Mouse (Mus musculus): ENCODE results near the gene Smyd3. TPM values are rescaled to one million over a fixed set of nuclear protein-coding genes. Genes with fewer than 3 reads are reported as not detected.

Smyd3 gene
- polyA plus RNA-seq, 1 experiment from 2014 or later, result 11.3 TPM

DNA sequence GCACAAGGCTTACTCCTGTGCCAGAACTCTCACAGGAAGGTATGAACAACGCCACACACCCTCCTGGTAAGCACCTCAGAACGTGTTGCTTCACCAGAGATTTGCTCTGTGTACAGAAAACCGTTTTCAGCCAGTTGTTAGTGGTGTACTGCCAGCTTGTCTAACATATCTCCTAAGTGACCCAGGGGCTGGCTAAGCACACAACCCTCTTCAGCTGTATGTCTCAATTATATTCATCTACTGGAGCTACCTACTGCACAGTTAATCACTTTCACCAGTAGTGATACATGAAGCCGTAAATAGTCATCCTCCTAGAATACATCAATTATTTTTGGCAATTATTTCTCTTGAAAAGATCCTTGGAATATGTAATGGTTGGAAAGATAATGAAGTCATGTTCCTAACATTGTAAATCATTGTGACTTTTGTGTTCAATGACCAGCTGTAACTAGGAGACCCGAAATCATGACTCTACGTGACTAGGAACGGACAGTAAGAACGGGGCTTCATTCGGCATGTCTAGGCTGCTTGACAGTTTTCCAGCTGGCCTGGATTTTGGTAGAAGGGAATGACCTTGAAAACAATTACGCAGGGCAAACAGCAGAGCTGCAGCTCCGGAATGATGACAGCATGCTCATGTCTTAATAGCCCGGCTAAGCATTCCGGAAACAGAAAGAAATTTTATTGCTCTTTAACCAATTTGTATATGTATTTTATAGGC, 236.3 kb downstream of the Smyd3 start:
- WGBS, result 37% methylated on average over 13 of the region's 13 CpGs
- no peak for ATAC-seq (ENCODE audit: insufficient number of reproducible peaks, insufficient read depth, low FRiP score, low read depth)

GRCm38 (mm10) chr1:179279116-179279515, 238.7 kb downstream of the Smyd3 start:
- no peak overlapping the region for H3K9ac ChIP-seq (ENCODE audit: low read length)
- no peak overlapping the region for H3K4me2 ChIP-seq (ENCODE audit: low read length)
- H3K4me3 ChIP-seq (ENCODE audit: control insufficient read depth in 1 of 2, insufficient read depth in 1 of 2, low read depth in 1 of 2, low read length in 2 of 2), result no peak overlapping the region
- H3K36me3 ChIP-seq (ENCODE audit: control insufficient read depth, insufficient read depth, low read length), result no peaks in the 10 kb centered on the region
- 97% methylated on average over 4 of the region's 4 CpGs for WGBS
- no peaks in the 10 kb centered on the region for H3K27me3 ChIP-seq (ENCODE audit: control insufficient read depth, insufficient read depth, low read length)
- ATAC-seq (ENCODE audit: insufficient number of reproducible peaks, insufficient read depth, low FRiP score, low read depth), result no peak
- H3K9me3 ChIP-seq (ENCODE audit: control insufficient read depth, low read length), result no peaks in the 10 kb centered on the region
- no peak overlapping the region for H3K27ac ChIP-seq (replicated peaks in 1 of 2; ENCODE audit: control insufficient read depth in 1 of 2, insufficient read depth in 1 of 2, low read depth in 2 of 2, low read length in 2 of 2)
- peaks cover 14 to 25% of the 10 kb centered on the region in 2 experiments for H3K4me1 ChIP-seq (ENCODE audit: control insufficient read depth in 2 of 2, insufficient read depth in 2 of 2, low read length in 2 of 2)

More for the DNA sequence above, 236.3 kb downstream of the Smyd3 start:
- Histone ChIP-seq H3K4me2 (ENCODE audit: low read length) (peak overlapping the region; percentile 34; the same call in 1 of the 2 replicates), H3K4me1 (ENCODE audit: control insufficient read depth in 2 of 2, insufficient read depth in 2 of 2, low read length in 2 of 2) (peaks cover 14 to 30% of the 10 kb centered on the region in 2 experiments), H3K36me3 (ENCODE audit: control insufficient read depth, insufficient read depth, low read length) (no peaks in the 10 kb centered on the region), H3K9ac (ENCODE audit: low read length) (no peak overlapping the region), H3K9me3 (ENCODE audit: control insufficient read depth, low read length) (no peaks in the 10 kb centered on the region), H3K27me3 (ENCODE audit: control insufficient read depth, insufficient read depth, low read length) (no peaks in the 10 kb centered on the region), H3K27ac (replicated peaks in 1 of 2; ENCODE audit: control insufficient read depth in 1 of 2, insufficient read depth in 1 of 2, low read depth in 2 of 2, low read length in 2 of 2) (peak overlapping the region; percentile 78 to 86), H3K4me3 (ENCODE audit: control insufficient read depth in 1 of 2, insufficient read depth in 1 of 2, low read depth in 1 of 2, low read length in 2 of 2) (no peak overlapping the region)

DNA sequence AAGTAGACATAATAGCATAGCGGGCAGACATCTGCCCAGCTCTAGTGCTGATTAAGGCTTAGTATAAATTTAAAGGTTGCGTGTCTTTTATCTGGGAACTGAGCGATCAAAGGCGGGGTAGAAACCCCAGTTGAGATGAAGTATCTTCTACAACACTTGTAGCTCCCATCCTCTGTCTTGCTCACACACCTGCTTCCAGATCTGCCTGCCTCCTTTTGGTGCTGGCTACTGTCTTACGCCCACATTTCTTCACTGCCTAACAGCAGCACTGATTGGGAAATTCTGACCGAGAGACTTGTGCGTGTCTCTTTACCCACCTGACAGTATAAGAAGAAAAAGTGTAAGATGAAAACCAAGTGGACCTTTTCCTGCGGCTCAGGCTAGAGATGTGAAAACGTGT, 240.5 kb downstream of the Smyd3 start:
- H3K36me3 ChIP-seq (ENCODE audit: control insufficient read depth, insufficient read depth, low read length), result no peaks in the 10 kb centered on the region
- no peak overlapping the region for H3K9ac ChIP-seq (ENCODE audit: low read length)
- no peak overlapping the region for H3K4me3 ChIP-seq (ENCODE audit: control insufficient read depth in 1 of 2, insufficient read depth in 1 of 2, low read depth in 1 of 2, low read length in 2 of 2)
- H3K9me3 ChIP-seq (ENCODE audit: control insufficient read depth, low read length), result no peaks in the 10 kb centered on the region
- no peak for ATAC-seq (ENCODE audit: insufficient number of reproducible peaks, insufficient read depth, low FRiP score, low read depth)
- H3K4me2 ChIP-seq (ENCODE audit: low read length), result no peak overlapping the region
- H3K4me1 ChIP-seq (ENCODE audit: control insufficient read depth in 2 of 2, insufficient read depth in 2 of 2, low read length in 2 of 2), result peaks cover 7 to 12% of the 10 kb centered on the region in 2 experiments
- 88% methylated on average over 9 of the region's 9 CpGs for WGBS
- no peak overlapping the region for H3K27ac ChIP-seq (replicated peaks in 1 of 2; ENCODE audit: control insufficient read depth in 1 of 2, insufficient read depth in 1 of 2, low read depth in 2 of 2, low read length in 2 of 2)
- H3K27me3 ChIP-seq (ENCODE audit: control insufficient read depth, insufficient read depth, low read length), result no peaks in the 10 kb centered on the region

DNA sequence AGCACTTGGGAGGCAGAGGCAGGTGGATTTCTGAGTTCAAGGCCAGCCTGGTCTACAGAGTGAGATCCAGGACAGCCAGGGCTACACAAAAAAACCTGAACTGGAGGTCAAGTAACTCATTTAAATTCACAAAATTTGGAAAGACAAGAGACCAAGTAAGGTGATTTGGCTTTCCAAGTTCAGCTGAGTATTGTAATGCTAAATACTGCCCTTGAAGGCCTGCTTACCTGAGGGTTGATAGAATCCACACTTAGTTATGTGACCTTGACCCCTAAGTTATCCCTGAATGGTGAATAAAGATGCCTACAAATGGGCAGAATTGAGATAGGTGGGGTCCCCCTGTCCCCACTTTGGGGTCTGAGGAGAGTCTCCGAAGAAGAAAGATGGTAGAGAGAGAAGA, 241.0 kb downstream of the Smyd3 start:
- Histone ChIP-seq H3K27ac (replicated peaks in 1 of 2; ENCODE audit: control insufficient read depth in 1 of 2, insufficient read depth in 1 of 2, low read depth in 2 of 2, low read length in 2 of 2) (no peak overlapping the region), H3K4me2 (ENCODE audit: low read length) (no peak overlapping the region), H3K4me1 (ENCODE audit: control insufficient read depth in 2 of 2, insufficient read depth in 2 of 2, low read length in 2 of 2) (peaks cover 4 to 7% of the 10 kb centered on the region in 2 experiments), H3K4me3 (ENCODE audit: control insufficient read depth in 1 of 2, insufficient read depth in 1 of 2, low read depth in 1 of 2, low read length in 2 of 2) (no peak overlapping the region), H3K9ac (ENCODE audit: low read length) (no peak overlapping the region), H3K27me3 (ENCODE audit: control insufficient read depth, insufficient read depth, low read length) (no peaks in the 10 kb centered on the region), H3K36me3 (ENCODE audit: control insufficient read depth, insufficient read depth, low read length) (no peaks in the 10 kb centered on the region), H3K9me3 (ENCODE audit: control insufficient read depth, low read length) (no peaks in the 10 kb centered on the region)
- WGBS, result 93% methylated on average over 1 of the region's 1 CpGs
- ATAC-seq (ENCODE audit: insufficient number of reproducible peaks, insufficient read depth, low FRiP score, low read depth), result no peak

GRCm38 (mm10) chr1:179272926-179273325, 244.9 kb downstream of the Smyd3 start:
- Histone ChIP-seq H3K9ac (ENCODE audit: low read length) (no peak overlapping the region), H3K4me3 (ENCODE audit: control insufficient read depth in 1 of 2, insufficient read depth in 1 of 2, low read depth in 1 of 2, low read length in 2 of 2) (no peak overlapping the region), H3K4me1 (ENCODE audit: control insufficient read depth in 2 of 2, insufficient read depth in 2 of 2, low read length in 2 of 2) (no peaks in the 10 kb centered on the region), H3K9me3 (ENCODE audit: control insufficient read depth, low read length) (peaks cover 12% of the 10 kb centered on the region), H3K36me3 (ENCODE audit: control insufficient read depth, insufficient read depth, low read length) (no peaks in the 10 kb centered on the region), H3K27me3 (ENCODE audit: control insufficient read depth, insufficient read depth, low read length) (no peaks in the 10 kb centered on the region), H3K27ac (replicated peaks in 1 of 2; ENCODE audit: control insufficient read depth in 1 of 2, insufficient read depth in 1 of 2, low read depth in 2 of 2, low read length in 2 of 2) (no peak overlapping the region), H3K4me2 (ENCODE audit: low read length) (no peak overlapping the region)
- 88% methylated on average over 4 of the region's 4 CpGs for WGBS
- ATAC-seq (ENCODE audit: insufficient number of reproducible peaks, insufficient read depth, low FRiP score, low read depth), result no peak

DNA sequence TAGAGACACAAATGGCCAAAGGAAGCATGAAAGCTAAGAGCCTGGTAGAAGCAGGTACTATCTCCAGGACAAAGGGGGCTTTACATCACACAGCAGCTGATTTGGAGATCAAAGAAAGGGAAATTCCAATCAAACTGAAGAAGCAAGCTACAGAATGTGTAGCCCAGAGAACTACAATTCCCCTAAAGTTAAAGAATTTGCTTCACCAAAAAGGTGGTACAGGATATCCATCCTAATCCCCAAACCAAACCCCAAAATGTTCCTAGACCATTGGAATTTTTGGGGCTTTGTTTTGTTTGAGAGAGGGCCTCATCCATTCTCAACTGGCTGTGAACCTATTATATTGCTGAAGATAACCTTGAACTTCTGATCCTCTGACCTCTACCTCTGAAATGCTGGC, 245.5 kb downstream of the Smyd3 start:
- no peaks in the 10 kb centered on the region for H3K36me3 ChIP-seq (ENCODE audit: control insufficient read depth, insufficient read depth, low read length)
- H3K9ac ChIP-seq (ENCODE audit: low read length), result no peak overlapping the region
- no peak for ATAC-seq (ENCODE audit: insufficient number of reproducible peaks, insufficient read depth, low FRiP score, low read depth)
- no peak overlapping the region for H3K27ac ChIP-seq (replicated peaks in 1 of 2; ENCODE audit: control insufficient read depth in 1 of 2, insufficient read depth in 1 of 2, low read depth in 2 of 2, low read length in 2 of 2)
- no peak overlapping the region for H3K4me3 ChIP-seq (ENCODE audit: control insufficient read depth in 1 of 2, insufficient read depth in 1 of 2, low read depth in 1 of 2, low read length in 2 of 2)
- peaks cover 13% of the 10 kb centered on the region for H3K9me3 ChIP-seq (ENCODE audit: control insufficient read depth, low read length)
- H3K27me3 ChIP-seq (ENCODE audit: control insufficient read depth, insufficient read depth, low read length), result no peaks in the 10 kb centered on the region
- H3K4me2 ChIP-seq (ENCODE audit: low read length), result no peak overlapping the region
- H3K4me1 ChIP-seq (ENCODE audit: control insufficient read depth in 2 of 2, insufficient read depth in 2 of 2, low read length in 2 of 2), result no peaks in the 10 kb centered on the region

- 83% methylated on average over 3 of the region's 3 CpGs for whole genome bisulfite sequencing
- Histone ChIP-seq H3K27ac (replicated peaks in 1 of 2; ENCODE audit: control insufficient read depth in 1 of 2, insufficient read depth in 1 of 2, low read depth in 2 of 2, low read length in 2 of 2) (no peak overlapping the region), H3K36me3 (ENCODE audit: control insufficient read depth, insufficient read depth, low read length) (no peaks in the 10 kb centered on the region), H3K9me3 (ENCODE audit: control insufficient read depth, low read length) (peaks cover 17% of the 10 kb centered on the region), H3K4me2 (ENCODE audit: low read length) (no peak overlapping the region), H3K4me3 (ENCODE audit: control insufficient read depth in 1 of 2, insufficient read depth in 1 of 2, low read depth in 1 of 2, low read length in 2 of 2) (no peak overlapping the region), H3K9ac (ENCODE audit: low read length) (no peak overlapping the region), H3K4me1 (ENCODE audit: control insufficient read depth in 2 of 2, insufficient read depth in 2 of 2, low read length in 2 of 2) (no peaks in the 10 kb centered on the region), H3K27me3 (ENCODE audit: control insufficient read depth, insufficient read depth, low read length) (no peaks in the 10 kb centered on the region)
- no peak for ATAC-seq (ENCODE audit: insufficient number of reproducible peaks, insufficient read depth, low FRiP score, low read depth)
Measured at GRCm38 (mm10) chr1:179266936-179267335, 250.9 kb downstream of the Smyd3 start.

DNA sequence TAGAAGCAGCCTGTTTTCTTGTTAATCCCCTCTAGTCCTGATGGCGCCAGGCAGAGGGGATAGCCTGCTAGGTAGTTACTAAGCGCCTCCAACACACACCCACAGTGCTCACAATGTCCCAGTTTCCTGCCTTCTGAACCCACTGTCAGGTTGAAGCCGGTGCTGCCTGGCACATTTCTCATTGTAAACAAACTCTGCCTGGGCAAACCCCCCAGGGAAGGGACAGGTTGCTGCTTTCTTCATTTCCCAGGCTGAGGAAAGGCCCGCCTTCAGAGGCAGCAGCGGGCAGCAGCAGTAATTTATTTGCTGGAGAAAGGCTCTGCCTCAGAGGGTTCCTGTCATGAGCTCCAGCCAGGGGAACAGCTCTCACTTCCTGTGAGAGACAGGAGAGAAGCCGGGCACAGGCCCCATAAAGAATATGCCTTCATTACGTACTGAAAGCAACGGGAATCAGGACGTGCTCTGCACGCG, 256.3 kb downstream of the Smyd3 start:
- 60% methylated on average over 11 of the region's 11 CpGs for WGBS

More for the DNA sequence above, 256.3 kb downstream of the Smyd3 start:
- Histone ChIP-seq H3K4me3 (ENCODE audit: control insufficient read depth in 1 of 2, insufficient read depth in 1 of 2, low read depth in 1 of 2, low read length in 2 of 2) (no peak overlapping the region), H3K4me2 (ENCODE audit: low read length) (no peak overlapping the region), H3K4me1 (ENCODE audit: control insufficient read depth in 2 of 2, insufficient read depth in 2 of 2, low read length in 2 of 2) (no peaks in the 10 kb centered on the region), H3K9me3 (ENCODE audit: control insufficient read depth, low read length) (peaks cover 5% of the 10 kb centered on the region; the same call in 1 of the 2 replicates), H3K36me3 (ENCODE audit: control insufficient read depth, insufficient read depth, low read length) (no peaks in the 10 kb centered on the region), H3K9ac (ENCODE audit: low read length) (no peak overlapping the region; the same call in 1 of the 2 replicates), H3K27me3 (ENCODE audit: control insufficient read depth, insufficient read depth, low read length) (no peaks in the 10 kb centered on the region), H3K27ac (replicated peaks in 1 of 2; ENCODE audit: control insufficient read depth in 1 of 2, insufficient read depth in 1 of 2, low read depth in 2 of 2, low read length in 2 of 2) (no peak overlapping the region)
- no peak for ATAC-seq (ENCODE audit: insufficient number of reproducible peaks, insufficient read depth, low FRiP score, low read depth)

All from heart, embryonic 14.5 days (tissue).